Mouse (Mus musculus): ENCODE data around the gene Micall2. TPM values are rescaled to one million over a fixed set of nuclear protein-coding genes. Genes with fewer than 3 reads are reported as not detected.

The Micall2 gene
- polyA plus RNA-seq, 1 experiment, result 2.6 TPM

DNA sequence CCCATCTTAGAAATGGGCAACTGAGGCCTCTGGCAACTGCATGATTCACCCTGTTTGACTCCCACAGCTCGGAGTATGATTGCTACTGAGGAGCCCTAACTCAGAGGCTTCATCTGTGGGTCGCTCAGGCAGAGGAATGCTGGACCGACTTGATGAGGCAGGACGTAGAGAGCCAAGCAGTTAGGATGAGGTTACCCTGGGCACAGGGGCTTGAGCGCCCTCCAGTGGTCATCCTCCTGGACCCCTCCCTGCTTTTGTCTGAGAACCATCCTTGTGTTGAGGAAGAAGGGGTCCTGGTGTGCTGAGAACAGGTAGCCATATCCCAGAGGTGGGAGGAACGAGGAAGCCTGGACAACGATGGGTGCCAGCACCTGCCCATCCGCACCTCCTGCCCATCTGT, 66.8 kb downstream of the Micall2 start:
- no peaks in the 10 kb centered on the region for H3K27me3 ChIP-seq (ENCODE audit: control insufficient read depth, insufficient read depth, low read length)
- DNase-seq, result peak; percentile 81 to 89
- H3K27ac ChIP-seq (ENCODE audit: insufficient read depth, low read length), result no peak overlapping the region
- TF ChIP-seq CTCF (IDR thresholded peaks at IDR 0.05; ENCODE audit: borderline replicate concordance, insufficient read depth, low read depth, low read length), result peak; percentile 94
- TF ChIP-seq POLR2A (IDR thresholded peaks at IDR 0.05; ENCODE audit: borderline replicate concordance, insufficient read depth, low read length), result no peak
- H3K4me1 ChIP-seq (ENCODE audit: control insufficient read depth, insufficient read depth, low read length), result peaks cover 8% of the 10 kb centered on the region; the same call in 1 of the 2 replicates
- H3K4me3 ChIP-seq (replicated peaks; ENCODE audit: insufficient read depth, low read depth, low read length), result peak overlapping the region; percentile 26
- 9% methylated on average over 8 of the region's 8 CpGs for WGBS

DNA sequence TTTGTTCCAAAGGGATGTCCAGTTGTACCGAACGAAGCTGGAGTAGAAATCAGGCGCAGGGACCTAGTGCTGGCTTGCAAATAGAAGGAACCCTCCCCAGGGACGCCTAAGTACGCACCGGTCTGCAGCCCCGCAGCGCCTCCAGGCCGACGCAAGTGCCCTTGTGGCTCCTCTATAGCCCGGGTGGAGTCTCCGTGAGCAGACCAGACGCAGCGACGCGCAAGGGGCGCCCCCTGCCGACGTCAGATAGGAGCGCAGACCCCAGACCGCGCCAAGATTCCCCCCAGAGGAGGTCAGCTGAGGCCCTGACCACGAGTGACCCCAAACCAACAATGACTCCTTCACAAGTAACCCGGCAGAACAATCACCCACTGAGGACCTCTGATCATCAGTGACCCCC, 67.6 kb downstream of the Micall2 start:
- peak overlapping the region; percentile 44 for H3K4me3 ChIP-seq (replicated peaks; ENCODE audit: insufficient read depth, low read depth, low read length)
- peaks cover 8% of the 10 kb centered on the region; the same call in 1 of the 2 replicates for H3K4me1 ChIP-seq (ENCODE audit: control insufficient read depth, insufficient read depth, low read length)
- H3K27me3 ChIP-seq (ENCODE audit: control insufficient read depth, insufficient read depth, low read length), result no peaks in the 10 kb centered on the region
- DNase-seq, result peak; percentile 86 to 91
- WGBS, result under 1% methylated on average over 24 of the region's 24 CpGs
- TF ChIP-seq POLR2A (IDR thresholded peaks at IDR 0.05; ENCODE audit: borderline replicate concordance, insufficient read depth, low read length) (0 out of 2 replicates have a peak, but pooled peaks have one; percentile 17), CTCF (IDR thresholded peaks at IDR 0.05; ENCODE audit: borderline replicate concordance, insufficient read depth, low read depth, low read length) (peak; percentile 89)
- H3K27ac ChIP-seq (ENCODE audit: insufficient read depth, low read length), result no peak overlapping the region

DNA sequence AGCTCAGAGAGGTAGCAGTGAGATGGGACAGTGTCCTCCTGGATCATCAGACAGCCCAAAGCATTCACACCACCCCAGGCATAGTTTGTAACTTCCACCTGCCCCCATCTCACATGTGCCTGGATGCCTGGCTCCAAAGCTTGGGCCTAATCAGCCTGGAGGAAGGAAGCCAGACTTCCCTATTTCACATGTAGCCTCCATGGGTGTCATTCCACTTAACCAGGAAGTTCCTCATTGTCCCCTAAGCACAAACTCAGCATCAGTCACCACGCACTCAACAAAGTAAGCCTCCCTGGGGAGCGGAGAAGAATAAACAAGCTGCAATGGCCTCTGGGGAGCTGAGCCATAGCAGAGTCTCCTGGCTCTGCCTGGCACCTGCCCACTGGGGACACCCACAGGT, 69.6 kb downstream of the Micall2 start:
- Histone ChIP-seq H3K4me3 (replicated peaks; ENCODE audit: insufficient read depth, low read depth, low read length) (no peak overlapping the region), H3K27ac (ENCODE audit: insufficient read depth, low read length) (no peak overlapping the region), H3K4me1 (ENCODE audit: control insufficient read depth, insufficient read depth, low read length) (peaks cover 8% of the 10 kb centered on the region; the same call in 1 of the 2 replicates), H3K27me3 (ENCODE audit: control insufficient read depth, insufficient read depth, low read length) (no peaks in the 10 kb centered on the region)
- 71% methylated on average over 2 of the region's 2 CpGs for WGBS
- DNase-seq, result no peak
- no peak for TF ChIP-seq CTCF (IDR thresholded peaks at IDR 0.05; ENCODE audit: borderline replicate concordance, insufficient read depth, low read depth, low read length)
- TF ChIP-seq POLR2A (IDR thresholded peaks at IDR 0.05; ENCODE audit: borderline replicate concordance, insufficient read depth, low read length), result no peak

DNA sequence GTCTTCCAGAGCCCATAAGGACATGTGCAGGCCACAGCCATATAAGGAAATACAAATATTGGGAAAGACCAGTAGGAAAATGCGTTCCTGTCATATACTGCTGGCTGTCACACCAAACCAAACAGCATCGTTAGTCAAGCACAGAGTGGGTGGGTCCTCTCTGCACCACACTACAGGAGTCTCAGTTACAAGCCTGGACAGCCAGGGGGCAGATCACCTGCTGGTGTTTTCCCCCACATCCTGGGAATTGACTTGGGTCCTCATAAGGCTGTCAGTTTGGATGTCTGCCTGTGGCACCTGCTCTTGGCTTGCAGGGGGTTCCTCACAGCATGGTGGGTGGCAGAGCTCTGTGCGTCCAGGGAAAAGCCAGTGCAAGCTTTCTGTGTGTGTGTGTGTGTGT, 70.8 kb downstream of the Micall2 start:
- Histone ChIP-seq H3K4me3 (replicated peaks; ENCODE audit: insufficient read depth, low read depth, low read length) (no peak overlapping the region), H3K27me3 (ENCODE audit: control insufficient read depth, insufficient read depth, low read length) (no peaks in the 10 kb centered on the region), H3K27ac (ENCODE audit: insufficient read depth, low read length) (no peak overlapping the region), H3K4me1 (ENCODE audit: control insufficient read depth, insufficient read depth, low read length) (peaks cover 8% of the 10 kb centered on the region; the same call in 1 of the 2 replicates)
- 68% methylated on average over 3 of the region's 3 CpGs for WGBS
- DNase-seq, result no peak
- TF ChIP-seq CTCF (IDR thresholded peaks at IDR 0.05; ENCODE audit: borderline replicate concordance, insufficient read depth, low read depth, low read length), result no peak
- no peak for TF ChIP-seq POLR2A (IDR thresholded peaks at IDR 0.05; ENCODE audit: borderline replicate concordance, insufficient read depth, low read length)

DNA sequence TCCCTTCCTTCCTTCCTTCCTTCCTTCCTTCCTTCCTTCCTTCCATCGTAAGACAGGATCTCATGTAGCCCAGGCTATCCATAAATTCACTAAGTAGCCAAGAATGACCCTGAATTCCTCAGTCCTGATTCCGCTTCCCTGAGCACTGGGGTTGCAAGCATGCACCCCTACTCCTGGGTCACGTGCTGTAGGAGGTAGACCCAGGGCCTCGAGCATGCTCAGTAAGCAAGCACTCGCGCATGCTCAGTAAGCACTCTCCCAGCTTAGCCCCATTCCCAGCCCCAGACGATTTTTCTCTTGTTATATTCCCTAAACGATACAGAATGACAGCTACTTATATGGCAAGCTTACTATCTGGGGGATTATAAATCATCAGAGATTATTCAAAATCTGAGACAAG, 74.4 kb downstream of the Micall2 start:
- 82% methylated on average over 7 of the region's 8 CpGs for WGBS
- Histone ChIP-seq H3K27ac (ENCODE audit: insufficient read depth, low read length) (no peak overlapping the region), H3K4me1 (ENCODE audit: control insufficient read depth, insufficient read depth, low read length) (peaks cover 11% of the 10 kb centered on the region), H3K4me3 (replicated peaks; ENCODE audit: insufficient read depth, low read depth, low read length) (no peak overlapping the region), H3K27me3 (ENCODE audit: control insufficient read depth, insufficient read depth, low read length) (no peaks in the 10 kb centered on the region)
- no peak for TF ChIP-seq CTCF (IDR thresholded peaks at IDR 0.05; ENCODE audit: borderline replicate concordance, insufficient read depth, low read depth, low read length)
- no peak for TF ChIP-seq POLR2A (IDR thresholded peaks at IDR 0.05; ENCODE audit: borderline replicate concordance, insufficient read depth, low read length)
- DNase-seq, result no peak

DNA sequence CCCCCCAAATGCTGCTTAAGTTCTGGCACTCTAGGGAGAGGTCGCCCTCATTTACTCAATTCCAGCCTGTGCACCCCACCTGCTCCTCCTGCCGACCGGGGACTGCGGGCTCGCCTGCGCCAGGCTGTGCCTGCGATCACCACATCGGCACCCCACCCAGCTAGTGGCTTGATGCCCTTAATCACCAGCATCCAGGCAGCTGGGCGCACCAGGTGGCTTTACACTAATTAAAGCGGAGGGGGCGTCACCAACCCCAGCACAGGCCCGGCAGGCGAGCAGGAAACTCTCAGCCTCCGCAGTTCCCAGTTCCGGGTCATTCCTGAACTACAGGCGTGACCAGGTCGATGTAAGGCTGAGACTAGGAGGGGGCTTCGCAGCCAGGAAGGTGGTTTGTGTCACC, 76.8 kb downstream of the Micall2 start:
- WGBS, result 14% methylated on average over 18 of the region's 18 CpGs
- Histone ChIP-seq H3K4me3 (replicated peaks; ENCODE audit: insufficient read depth, low read depth, low read length) (peak overlapping the region; percentile 0), H3K27me3 (ENCODE audit: control insufficient read depth, insufficient read depth, low read length) (no peaks in the 10 kb centered on the region), H3K4me1 (ENCODE audit: control insufficient read depth, insufficient read depth, low read length) (peaks cover 11% of the 10 kb centered on the region), H3K27ac (ENCODE audit: insufficient read depth, low read length) (no peak overlapping the region)
- no peak for TF ChIP-seq POLR2A (IDR thresholded peaks at IDR 0.05; ENCODE audit: borderline replicate concordance, insufficient read depth, low read length)
- TF ChIP-seq CTCF (IDR thresholded peaks at IDR 0.05; ENCODE audit: borderline replicate concordance, insufficient read depth, low read depth, low read length), result no peak
- DNase-seq, result no peak

DNA sequence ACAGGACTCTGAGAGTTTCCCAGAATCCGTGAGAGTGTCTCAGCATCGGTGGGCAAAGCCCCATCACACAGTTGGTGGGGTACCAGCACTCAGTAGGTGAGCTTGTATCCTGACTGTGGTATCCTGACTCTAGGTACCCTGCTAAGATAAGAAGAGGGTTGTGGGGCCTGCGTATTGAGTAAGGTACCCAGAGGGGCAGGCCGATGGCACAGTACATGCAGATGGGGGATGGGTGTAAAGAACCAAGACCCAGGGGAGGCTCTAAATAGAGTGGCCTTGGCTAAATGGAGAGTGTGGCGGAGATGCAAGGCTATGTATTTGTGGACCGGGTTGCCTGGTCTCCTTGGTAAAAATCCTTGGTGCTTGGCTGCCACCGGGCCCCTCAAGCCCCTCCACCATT, 77.3 kb downstream of the Micall2 start:
- Histone ChIP-seq H3K27ac (ENCODE audit: insufficient read depth, low read length) (no peak overlapping the region), H3K4me3 (replicated peaks; ENCODE audit: insufficient read depth, low read depth, low read length) (no peak overlapping the region), H3K27me3 (ENCODE audit: control insufficient read depth, insufficient read depth, low read length) (no peaks in the 10 kb centered on the region), H3K4me1 (ENCODE audit: control insufficient read depth, insufficient read depth, low read length) (peaks cover 11% of the 10 kb centered on the region)
- WGBS, result 51% methylated on average over 7 of the region's 7 CpGs
- TF ChIP-seq POLR2A (IDR thresholded peaks at IDR 0.05; ENCODE audit: borderline replicate concordance, insufficient read depth, low read length) (no peak), CTCF (IDR thresholded peaks at IDR 0.05; ENCODE audit: borderline replicate concordance, insufficient read depth, low read depth, low read length) (no peak)
- DNase-seq, result no peak

DNA sequence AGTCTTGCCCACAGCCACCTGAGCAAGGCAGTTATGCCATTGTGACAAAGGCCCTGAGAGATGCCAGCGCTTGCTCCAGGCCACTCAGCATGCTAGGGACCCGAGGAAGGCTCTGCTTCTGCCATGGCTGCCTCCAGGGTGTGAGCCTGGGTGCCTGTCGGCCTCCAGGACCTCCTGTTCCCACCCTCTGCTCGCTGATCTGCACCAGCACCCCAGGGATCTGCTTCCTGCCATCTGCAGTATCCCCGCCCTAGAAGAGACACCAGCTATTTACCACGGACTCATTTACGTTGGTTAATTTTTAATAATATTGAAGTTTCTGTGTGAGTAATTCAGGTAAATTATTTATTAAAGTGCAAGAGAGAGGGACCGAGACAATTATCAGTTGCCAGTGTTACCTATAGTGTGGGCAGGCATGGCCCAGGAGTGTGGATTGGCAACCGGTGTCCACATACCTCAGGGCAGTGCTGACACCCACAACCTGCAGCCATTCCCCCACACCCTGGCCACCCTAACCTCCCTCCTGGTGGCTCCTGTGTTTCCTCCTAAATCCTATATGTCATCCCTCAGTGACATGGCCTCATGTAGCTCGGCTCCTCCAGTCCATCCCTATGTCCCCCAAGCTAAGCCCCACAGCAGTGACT, 78.1 kb downstream of the Micall2 start:
- H3K27me3 ChIP-seq (ENCODE audit: control insufficient read depth, insufficient read depth, low read length), result no peaks in the 10 kb centered on the region
- WGBS, result 79% methylated on average over 10 of the region's 10 CpGs
- peaks cover 11% of the 10 kb centered on the region for H3K4me1 ChIP-seq (ENCODE audit: control insufficient read depth, insufficient read depth, low read length)
- H3K4me3 ChIP-seq (replicated peaks; ENCODE audit: insufficient read depth, low read depth, low read length), result no peak overlapping the region
- H3K27ac ChIP-seq (ENCODE audit: insufficient read depth, low read length), result no peak overlapping the region
- TF ChIP-seq CTCF (IDR thresholded peaks at IDR 0.05; ENCODE audit: borderline replicate concordance, insufficient read depth, low read depth, low read length) (no peak), POLR2A (IDR thresholded peaks at IDR 0.05; ENCODE audit: borderline replicate concordance, insufficient read depth, low read length) (no peak)
- DNase-seq, result no peak

Other genes with a start within 250 kb of the Micall2 start
- gene Uncx, start 192.8 kb downstream of the Micall2 start, polyA plus RNA-seq (2012; rRNA removed), result 38.1 and 38.8 TPM in 2 replicates
- 64.4 and 70.8 TPM in 2 replicates for gene Ints1, start 39.3 kb upstream of the Micall2 start, polyA plus RNA-seq (2012; rRNA removed)
- gene Mafk, start 55.2 kb upstream of the Micall2 start, polyA plus RNA-seq (2012; rRNA removed), result 6.8 and 7.8 TPM in 2 replicates
- gene Tmem184a, start 83.6 kb upstream of the Micall2 start, polyA plus RNA-seq (2012; rRNA removed), result 0.54 and 0.71 TPM in 2 replicates
- gene Gm26938, start 90.1 kb upstream of the Micall2 start, polyA plus RNA-seq (2012; rRNA removed), result not detected in 2 replicates
- 33.9 and 36.3 TPM in 2 replicates for gene Psmg3, start 90.5 kb upstream of the Micall2 start, polyA plus RNA-seq (2012; rRNA removed)
- 7.4 and 8.6 TPM in 2 replicates for gene Elfn1, start 171.6 kb upstream of the Micall2 start, polyA plus RNA-seq (2012; rRNA removed)